Mouse (Mus musculus) olfactory bulb, adult 2 months (tissue): ENCODE data around the gene Upf1. TPM values are rescaled to one million over a fixed set of nuclear protein-coding genes. Genes with fewer than 3 reads are reported as not detected.

Experiments
- H3K27ac ChIP-seq: fragments of 200-500 bp; 2 replicates; pipeline ENCODE4 v1.5.1; 2012; ENCODE audit warnings: low read depth, low read length; ENCODE audit not compliant: insufficient read depth
- H3K4me1 ChIP-seq: fragments of 200-500 bp; 2 replicates; pipeline ENCODE4 v1.6.1; 2012; ENCODE audit warnings: low read length; ENCODE audit not compliant: control insufficient read depth, insufficient read depth
- H3K4me3 ChIP-seq: fragments of 200-500 bp; 2 replicates; pipeline ENCODE4 v1.5.1; 2012; ENCODE audit warnings: mild to moderate bottlenecking, low read depth, low read length, moderate library complexity; ENCODE audit not compliant: insufficient read depth
- CTCF ChIP-seq: fragments of 200-500 bp; IDR thresholded peaks from 2 replicates; pipeline ENCODE4 v1.5.1; 2012; ENCODE audit warnings: low read depth, mild to moderate bottlenecking, low read length, moderate library complexity; ENCODE audit not compliant: insufficient read depth
- POLR2A ChIP-seq: fragments of 200-500 bp; IDR thresholded peaks from 2 replicates; pipeline ENCODE4 v1.6.1; 2012; ENCODE audit warnings: mild to moderate bottlenecking, low read depth, low read length, moderate library complexity; ENCODE audit not compliant: insufficient read depth
- WGBS: fragments of 180-500 bp; shearing (Covaris S2); methylation state at CpG from one replicate; pipeline ENCODE4 v1.1.7; 2018; 5-methylcytosine and 5-hydroxymethylcytosine counted together
- polyA plus RNA-seq: library from polyadenylated mRNA; stranded (reverse); fragments of >200 nt; gene quantifications from 2 replicates; pipeline ENCODE4 v1.2.4, GENCODE M21; 2012; ENCODE audit warnings: low replicate concordance; ENCODE audit not compliant: missing spikeins, insufficient read depth, insufficient read length

Gene Upf1
- polyA plus RNA-seq, 1 experiment = not detected

DNA sequence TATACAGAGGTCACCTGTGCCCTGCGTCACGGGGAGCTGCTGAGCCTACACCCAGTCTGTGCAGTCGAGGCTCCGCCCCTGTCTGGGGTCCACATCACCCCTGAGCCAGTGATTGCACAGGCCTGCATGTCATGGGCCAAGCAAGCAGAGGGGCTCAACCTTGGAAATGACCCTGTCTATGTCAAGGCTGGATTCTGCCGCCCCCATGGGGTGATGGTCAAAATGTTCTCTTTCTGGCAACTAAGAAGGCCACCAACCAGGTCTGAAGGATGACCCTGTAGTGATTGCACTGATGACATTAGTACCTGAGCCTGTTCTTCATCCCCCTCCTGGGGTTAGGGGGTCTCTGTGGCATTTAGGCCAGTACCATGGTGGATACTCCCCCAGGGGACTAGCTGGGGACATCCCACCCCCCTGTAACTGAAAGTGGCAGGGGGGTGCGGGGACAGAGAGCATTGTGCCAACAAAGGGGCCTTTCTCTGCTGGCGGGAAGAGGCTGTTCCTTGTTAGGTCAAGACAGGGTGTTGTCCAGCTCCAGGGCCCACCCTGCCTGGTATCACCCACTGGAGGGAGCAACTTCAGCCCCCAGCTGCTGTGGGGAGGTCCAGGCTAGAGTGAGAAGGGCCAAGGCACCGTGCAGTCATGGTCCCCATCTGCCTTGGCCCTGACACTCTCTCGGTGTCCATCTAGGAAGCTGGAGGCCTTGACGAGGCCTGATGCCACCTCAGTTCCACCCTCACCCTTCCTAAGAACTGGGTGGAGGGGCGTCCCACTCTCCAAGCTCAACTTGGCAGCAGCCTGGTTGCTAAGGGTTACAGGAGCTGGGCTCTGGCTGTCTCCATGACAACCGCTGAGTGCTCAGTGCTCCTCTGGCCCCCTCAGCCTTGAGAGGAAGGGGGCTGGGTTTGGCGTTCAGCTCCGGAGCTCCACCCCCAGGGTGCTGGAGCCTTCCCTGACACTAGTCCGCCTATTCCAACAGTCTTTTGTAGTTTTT is 36.3 kb downstream of the Upf1 start:
- peak overlapping the region; percentile 85 for H3K4me3 ChIP-seq
- H3K27ac ChIP-seq = peak overlapping the region; percentile 87
- TF ChIP-seq POLR2A (no peak; the same call in 1 of the 2 replicates), CTCF (no peak)
- 5% methylated on average over 15 of the region's 15 CpGs for whole genome bisulfite sequencing
- H3K4me1 ChIP-seq = peaks cover 17% of the 10 kb centered on the region

DNA sequence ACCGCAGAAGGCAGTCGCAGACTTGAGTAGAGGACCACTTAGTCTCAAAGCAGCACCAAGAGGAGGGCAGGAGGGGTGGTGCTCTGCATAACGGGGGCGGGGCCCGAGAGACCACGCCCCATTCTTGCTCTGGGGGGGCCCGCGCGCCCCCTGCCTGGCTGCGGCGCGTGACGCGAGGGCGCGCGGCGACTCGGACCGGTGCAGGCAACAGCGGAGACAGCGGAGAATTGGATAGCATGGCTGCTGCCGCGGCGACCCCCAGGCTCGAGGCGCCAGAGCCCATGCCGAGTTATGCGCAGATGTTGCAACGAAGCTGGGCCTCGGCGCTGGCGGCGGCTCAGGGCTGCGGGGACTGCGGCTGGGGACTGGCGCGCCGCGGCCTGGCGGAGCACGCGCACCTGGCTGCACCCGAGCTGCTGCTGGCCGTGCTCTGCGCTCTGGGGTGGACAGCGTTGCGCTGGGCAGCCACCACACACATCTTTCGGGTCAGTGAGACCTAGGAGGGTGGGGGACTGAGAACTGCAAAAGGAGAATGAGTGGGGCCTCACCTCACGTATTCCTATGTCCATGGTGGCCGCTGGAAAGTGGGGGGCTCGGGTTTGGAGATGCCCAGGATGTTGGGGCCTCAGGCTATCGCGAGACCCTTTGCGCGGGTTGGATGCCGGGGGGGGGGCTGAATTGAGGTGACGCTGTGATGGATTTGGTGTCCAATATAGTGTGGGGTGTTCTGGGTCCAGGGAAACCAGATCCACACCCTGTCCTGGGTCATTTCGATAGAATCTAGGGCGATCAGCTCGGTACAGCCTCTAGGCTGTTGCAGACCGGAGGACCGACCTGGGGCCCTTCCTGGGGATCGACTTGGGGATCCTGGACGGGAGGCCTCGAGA is 37.2 kb downstream of the Upf1 start, which contains the start of gene Cers1:
TSS of gene Cers1 (plus strand) at position 152 of the 887 bp plus-strand sequence.
- peak within 1 kb of the TSS; percentile 87 for H3K27ac ChIP-seq
- peak within 1 kb of the TSS; percentile 85 for H3K4me3 ChIP-seq
- peaks cover 17% of the 10 kb centered on the region for H3K4me1 ChIP-seq
- TF ChIP-seq POLR2A = peak; percentile 73; the same call in 1 of the 2 replicates
- no peak for TF ChIP-seq CTCF
- 2% methylated on average over 66 of the region's 66 CpGs for WGBS

DNA sequence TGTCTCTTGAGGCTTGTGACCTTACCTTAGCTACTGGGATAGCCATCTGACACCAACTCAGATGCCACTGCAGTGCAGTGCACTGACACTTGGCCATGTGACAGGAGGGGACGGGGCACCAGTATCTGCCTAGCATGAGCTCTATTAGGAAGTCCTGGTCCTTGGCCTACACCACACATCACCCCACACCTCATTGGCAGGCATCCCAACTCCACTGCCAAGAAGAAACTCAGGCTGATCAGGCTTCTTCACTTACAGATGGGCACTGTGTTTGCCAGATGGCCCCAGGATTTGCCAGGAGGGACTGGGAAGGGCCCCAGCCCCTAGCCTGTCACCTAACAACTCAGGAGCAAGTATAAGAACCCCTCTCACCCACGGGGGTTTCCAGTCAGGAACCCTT is 39.7 kb downstream of the Upf1 start:
- H3K4me3 ChIP-seq = no peak overlapping the region
- H3K4me1 ChIP-seq = peaks cover 15% of the 10 kb centered on the region
- TF ChIP-seq CTCF = no peak
- no peak for TF ChIP-seq POLR2A
- H3K27ac ChIP-seq = no peak overlapping the region
- 53% methylated on average over 2 of the region's 2 CpGs for whole genome bisulfite sequencing

DNA sequence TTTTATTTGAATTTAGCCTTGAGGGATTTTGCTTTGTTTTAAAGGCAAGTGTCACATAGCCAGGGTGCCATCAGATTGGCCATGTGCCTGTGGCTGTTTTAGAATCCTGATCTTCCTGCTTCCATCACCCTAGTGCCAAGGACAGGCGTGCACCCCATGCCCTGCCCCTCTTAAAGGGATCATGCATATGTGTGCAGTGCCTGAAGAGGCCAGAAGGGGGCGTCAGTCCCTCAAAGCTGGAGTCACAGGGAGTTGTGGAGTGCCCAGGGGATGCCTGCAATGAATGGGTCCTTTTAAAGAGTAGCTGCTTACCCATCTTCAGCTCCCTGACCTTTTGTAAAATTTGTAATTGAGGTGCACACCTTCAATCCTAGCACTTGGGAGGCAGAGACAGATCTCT is 43.8 kb downstream of the Upf1 start:
- Histone ChIP-seq H3K27ac (no peak overlapping the region), H3K4me3 (no peak overlapping the region), H3K4me1 (peaks cover 2% of the 10 kb centered on the region; the same call in 1 of the 2 replicates)
- WGBS = 17% methylated on average over 2 of the region's 2 CpGs
- TF ChIP-seq POLR2A (no peak), CTCF (peak; percentile 54; the same call in 1 of the 2 replicates)

DNA sequence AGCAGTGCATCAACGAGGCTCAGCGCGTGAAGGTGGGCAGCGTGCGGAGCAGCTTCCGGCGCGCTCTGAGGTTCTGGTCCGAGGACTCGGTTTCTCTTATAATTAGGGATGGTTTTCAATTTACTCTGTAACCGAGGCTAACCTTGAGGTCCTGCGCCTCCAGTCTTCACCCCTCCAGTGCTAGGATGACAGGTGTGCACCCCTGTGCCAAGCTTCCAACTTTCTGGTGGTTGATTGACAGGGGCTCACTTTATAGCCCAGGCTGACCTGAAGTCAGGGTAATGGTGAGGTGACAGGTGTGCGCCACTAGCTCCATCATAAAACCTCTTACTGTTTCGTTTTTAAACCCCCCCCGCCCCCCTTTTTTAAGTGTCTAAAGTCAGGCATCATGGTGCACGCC is 50.2 kb downstream of the Upf1 start:
- no peak for TF ChIP-seq POLR2A
- TF ChIP-seq CTCF = no peak
- 3% methylated on average over 16 of the region's 16 CpGs for WGBS
- 0 out of 2 replicates have a peak overlapping the region, but pooled peaks have one; percentile 32 for H3K27ac ChIP-seq
- H3K4me1 ChIP-seq = peaks cover 9% of the 10 kb centered on the region
- peak overlapping the region; percentile 92 for H3K4me3 ChIP-seq

DNA sequence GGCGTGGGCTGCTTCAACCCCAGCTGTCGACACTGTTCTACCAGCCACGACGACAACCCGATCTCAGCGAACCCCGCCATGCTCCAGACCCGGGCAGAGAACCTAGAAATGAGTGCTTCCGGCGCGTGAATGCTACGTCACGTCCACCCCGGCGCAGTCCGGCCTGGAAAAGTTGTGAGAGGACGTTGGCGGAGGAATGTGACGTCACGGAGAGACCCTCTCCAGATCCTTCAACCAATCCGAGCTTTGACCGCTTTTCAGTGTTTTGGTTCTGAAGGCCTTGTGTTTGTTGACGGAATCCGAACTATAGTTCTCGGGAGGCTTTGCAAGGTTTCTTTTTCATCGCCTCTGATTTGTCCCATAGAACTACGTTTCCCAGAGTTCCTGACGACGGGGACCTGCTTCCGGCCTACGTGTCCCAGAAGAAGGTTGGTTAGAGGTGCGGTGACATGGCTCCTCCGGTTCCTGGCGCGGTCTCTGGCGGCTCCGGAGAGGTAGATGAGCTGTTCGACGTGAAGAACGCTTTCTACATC is 50.7 kb downstream of the Upf1 start, which contains the start of the genes Ddx49 and Cope:
TSS of gene Ddx49 (minus strand) at position 132 of the 533 bp plus-strand sequence.
TSS of gene Cope (plus strand) at position 161 of the 533 bp plus-strand sequence.
- TF ChIP-seq CTCF (no peak), POLR2A (no peak; the same call in 1 of the 2 replicates)
- peaks cover 9% of the 10 kb centered on the region for H3K4me1 ChIP-seq
- WGBS = under 1% methylated on average over 40 of the region's 40 CpGs
- peak within 1 kb of the TSS; percentile 92 for H3K4me3 ChIP-seq
- 0 out of 2 replicates have a peak within 1 kb of the TSS, but pooled peaks have one; percentile 38 for H3K27ac ChIP-seq

DNA sequence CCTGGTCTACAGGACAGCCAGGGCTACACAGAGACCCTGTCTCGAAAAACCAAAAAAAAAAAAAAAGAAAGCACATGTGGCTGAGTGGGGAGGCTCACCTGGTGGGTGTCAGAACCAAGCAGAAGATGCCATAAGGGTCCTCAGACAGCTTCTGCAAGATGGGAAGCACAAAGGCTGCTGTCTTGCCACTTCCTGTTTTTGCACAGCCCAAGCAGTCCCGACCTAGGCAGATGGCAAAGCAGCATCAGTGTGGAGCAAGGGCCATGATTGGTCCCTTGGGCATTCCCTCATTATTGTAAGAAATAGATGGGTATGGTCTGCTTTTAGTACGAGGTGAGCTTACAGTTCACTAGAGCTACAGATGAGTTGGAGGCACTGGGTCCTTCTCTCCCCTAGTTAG is 52.2 kb downstream of the Upf1 start:
- TF ChIP-seq POLR2A (no peak), CTCF (no peak)
- Histone ChIP-seq H3K27ac (no peak overlapping the region), H3K4me1 (peaks cover 9% of the 10 kb centered on the region), H3K4me3 (no peak overlapping the region)
- WGBS = 82% methylated on average over 3 of the region's 3 CpGs

DNA sequence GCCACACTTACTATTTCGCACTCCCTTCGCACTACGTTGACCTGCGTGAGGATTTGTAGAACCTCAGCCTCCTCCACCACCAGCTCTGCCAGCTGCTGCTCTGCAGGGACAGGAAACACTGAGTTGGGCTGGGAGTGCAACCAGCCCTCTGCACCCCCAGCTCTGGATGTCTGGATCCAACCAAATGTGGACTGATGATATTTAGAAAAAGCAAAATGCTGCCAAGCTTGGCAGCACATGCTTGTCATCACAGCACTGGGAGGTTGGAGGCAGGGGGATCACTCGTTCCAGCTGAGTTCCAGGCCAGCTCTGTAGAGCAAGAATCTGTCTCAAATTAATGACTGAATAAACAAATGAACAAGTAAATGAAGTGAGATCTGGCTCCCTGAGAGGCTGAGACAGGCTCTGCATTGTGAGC is 59.1 kb downstream of the Upf1 start:
- Histone ChIP-seq H3K4me3 (no peak overlapping the region), H3K4me1 (no peaks in the 10 kb centered on the region), H3K27ac (no peak overlapping the region)
- WGBS = 63% methylated on average over 5 of the region's 5 CpGs
- TF ChIP-seq POLR2A (no peak), CTCF (no peak)
